Mouse (Mus musculus) adrenal gland, postnatal 14 days (tissue): Measurements from ENCODE around the gene Btrc. TPM values are rescaled to one million over a fixed set of nuclear protein-coding genes. Genes with fewer than 3 reads are reported as not detected.

Experiments used
- DNase-seq: peaks from one replicate; pipeline ENCODE4 v3.0.0; 2021; ENCODE audit warnings: mixed read lengths
- total RNA-seq: library from RNA; stranded (reverse); gene quantifications from 2 replicates; pipeline ENCODE4 v1.2.3, GENCODE M21; 2021

Gene Btrc
- total RNA-seq, 1 experiment from 2014 or later: 28.5 TPM

- DNase-seq: no peak
Measured at GRCm38 (mm10) chr19:45573033-45573432, 209.5 kb downstream of the Btrc start.

DNA sequence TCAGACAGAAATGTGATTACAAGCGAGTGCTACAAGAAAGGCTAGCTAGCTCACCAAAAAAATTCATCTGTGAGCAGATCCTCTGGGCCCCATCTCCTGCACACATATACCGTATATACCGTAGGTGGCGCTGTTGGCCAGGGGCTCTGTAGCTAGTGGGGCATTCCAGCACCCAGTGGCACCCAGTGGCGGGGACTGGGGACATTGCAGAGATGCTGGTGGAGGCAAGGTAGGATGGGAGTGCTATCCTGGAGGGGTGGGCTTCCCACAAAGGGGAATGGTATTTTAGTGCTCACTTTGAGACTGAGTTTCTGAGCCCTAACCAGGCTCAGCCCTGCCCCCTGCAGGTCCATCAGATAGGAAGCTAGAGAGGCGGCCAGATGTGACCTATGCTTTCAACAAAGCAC is 210.3 kb downstream of the Btrc start:
- peak; percentile 88 for DNase-seq

DNA sequence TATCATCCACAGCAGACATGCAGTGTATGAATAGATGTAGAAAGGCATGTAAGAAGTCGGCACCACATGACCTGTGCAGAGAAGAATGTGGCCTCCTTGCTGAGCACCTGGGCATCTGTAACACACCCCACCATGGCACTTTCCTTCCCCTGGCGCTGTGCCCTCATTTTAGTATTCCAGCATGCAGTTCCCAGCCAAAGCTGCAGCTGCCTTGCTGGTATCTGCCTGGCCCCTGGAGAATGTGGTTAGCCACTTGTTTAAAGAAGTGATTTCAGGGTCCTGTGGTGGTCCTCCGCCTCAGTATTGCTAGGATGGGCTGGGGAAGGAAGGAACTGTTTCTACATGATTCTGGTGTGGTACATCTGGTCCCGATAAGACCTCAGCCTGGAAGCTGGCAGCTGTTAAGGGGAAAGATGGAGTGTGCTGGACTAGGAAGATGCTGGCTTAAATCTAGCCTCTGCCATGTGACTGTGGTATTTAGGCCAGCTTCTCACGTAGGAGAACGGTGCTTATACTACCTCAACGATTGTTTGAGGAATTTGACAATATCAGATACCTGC is 210.9 kb downstream of the Btrc start:
- DNase-seq: no peak

DNA sequence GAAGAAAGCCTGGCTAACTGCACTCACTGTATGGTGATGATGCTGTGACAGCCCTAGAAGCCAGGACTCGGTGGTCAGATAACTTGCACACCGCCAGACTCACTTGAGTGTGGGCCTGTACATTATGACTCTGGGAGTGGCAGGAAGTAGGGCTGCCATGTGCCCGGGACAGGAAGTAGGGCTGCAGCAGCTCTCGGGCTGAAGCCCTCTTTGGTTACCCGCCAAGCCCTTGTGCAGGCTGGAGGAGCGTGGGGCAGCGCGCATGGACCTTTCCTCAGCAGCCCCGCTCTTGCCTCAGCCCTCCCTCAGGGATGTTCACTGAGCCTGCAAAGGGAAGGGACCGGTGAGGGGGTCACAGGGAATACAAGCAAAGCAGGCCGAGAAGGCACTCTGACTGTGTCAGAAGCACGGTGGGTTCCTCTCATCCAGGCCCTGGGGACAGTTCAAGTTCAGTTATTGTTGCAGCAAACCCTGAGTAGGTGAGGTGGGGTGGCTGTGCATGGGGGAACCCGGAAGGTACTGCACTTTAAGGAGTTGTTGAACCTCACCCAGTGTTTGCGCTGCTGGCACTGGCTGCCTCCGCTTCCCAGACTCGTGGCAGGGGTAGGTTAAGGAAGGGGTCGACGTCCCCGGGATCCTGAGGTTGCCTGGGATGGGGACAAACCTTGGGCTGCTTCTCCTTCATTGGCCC is 211.6 kb downstream of the Btrc start:
- peak; percentile 22 for DNase-seq

- DNase-seq: no peak
Measured at GRCm38 (mm10) chr19:45575632-45576001, 212.1 kb downstream of the Btrc start.

DNA sequence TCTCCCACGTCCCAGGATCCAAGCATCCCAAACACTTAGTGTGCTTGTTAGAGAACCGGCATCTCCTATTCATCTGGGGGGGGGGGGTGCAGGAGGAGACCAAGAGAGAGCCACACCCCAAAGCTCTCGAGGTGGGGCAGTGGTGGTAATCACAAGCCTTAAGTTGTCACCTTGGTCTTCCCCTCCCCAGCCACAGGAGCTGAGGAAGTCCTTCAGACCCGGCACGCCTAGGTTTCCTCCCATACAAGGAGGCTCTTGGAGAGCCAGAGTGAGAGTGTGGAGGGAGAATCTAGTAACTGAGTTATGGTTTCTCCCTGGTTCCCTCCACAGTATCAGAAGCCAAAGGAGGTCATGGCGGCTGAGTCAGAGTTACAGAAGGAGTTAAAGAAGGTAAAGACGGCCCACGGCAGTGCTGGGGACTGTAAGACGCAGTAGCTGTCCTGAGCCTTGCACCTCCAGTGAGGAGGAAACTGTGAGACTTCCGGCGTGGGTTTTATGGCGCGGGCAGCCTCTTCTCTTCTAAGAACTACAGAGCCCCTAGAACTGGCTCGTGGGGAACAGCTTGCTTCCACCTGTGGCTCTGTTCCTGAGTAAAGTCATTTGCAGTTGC is 213.7 kb downstream of the Btrc start:
- no peak for DNase-seq

- DNase-seq: no peak
Measured at GRCm38 (mm10) chr19:45578976-45579375, 215.4 kb downstream of the Btrc start.

GRCm38 (mm10) chr19:45579416-45579815 is 215.9 kb downstream of the Btrc start:
- DNase-seq: peak; percentile 65

Other genes starting within 250 kb of the Btrc start
- gene Tlx1, start 213.1 kb upstream of the Btrc start, total RNA-seq: 0.44 TPM in 1 of 2 replicates, not detected in the other
- gene Lbx1, start 127.9 kb upstream of the Btrc start, total RNA-seq: not detected in 2 replicates
- 9.3 and 11.3 TPM in 2 replicates for gene Poll, start 196.8 kb downstream of the Btrc start, total RNA-seq
- 21.1 and 22.6 TPM in 2 replicates for gene Gm17018, start 196.9 kb downstream of the Btrc start, total RNA-seq